Mouse (Mus musculus): ENCODE measurements around the gene Kctd6.
"Not testable (repeated sequence)": the region's sequence is repeated elsewhere in the genome, so short reads cannot be mapped to it uniquely, and the experiment has no call there.

Kctd6 gene

GRCm38 (mm10) chr14:8250141-8250871 is 36.4 kb downstream of the Kctd6 start:
- no peak for DNase-seq (ENCODE audit: low spot score in 2 of 2)

GRCm38 (mm10) chr14:8251330-8251885 is 37.5 kb downstream of the Kctd6 start:
- no peak for DNase-seq (ENCODE audit: low spot score in 2 of 2)

GRCm38 (mm10) chr14:8255076-8255729 is 41.3 kb downstream of the Kctd6 start:
- peak; percentile 60 to 77 for DNase-seq (ENCODE audit: low spot score in 2 of 2)

- DNase-seq (ENCODE audit: low spot score in 2 of 2), result no peak
Measured at GRCm38 (mm10) chr14:8256072-8256471, 42.1 kb downstream of the Kctd6 start.

GRCm38 (mm10) chr14:8256881-8257280 is 42.9 kb downstream of the Kctd6 start:
- DNase-seq (ENCODE audit: low spot score in 2 of 2), result no peak

GRCm38 (mm10) chr14:8257521-8258334 is 43.8 kb downstream of the Kctd6 start:
- DNase-seq (ENCODE audit: low spot score in 2 of 2), result no peak

- DNase-seq (ENCODE audit: low spot score in 2 of 2), result no peak
Measured at GRCm38 (mm10) chr14:8258335-8258627, 44.3 kb downstream of the Kctd6 start.

GRCm38 (mm10) chr14:8258752-8259151 is 44.8 kb downstream of the Kctd6 start:
- DNase-seq (ENCODE audit: low spot score in 2 of 2), result no peak

GRCm38 (mm10) chr14:8259166-8259565 is 45.2 kb downstream of the Kctd6 start, which contains the start of gene Acox2:
Gene Acox2 (minus strand): TSS chr14:8259353.
- DNase-seq (ENCODE audit: low spot score in 2 of 2), result no peak

GRCm38 (mm10) chr14:8260214-8260613 is 46.3 kb downstream of the Kctd6 start:
- DNase-seq (ENCODE audit: low spot score in 2 of 2), result no peak

GRCm38 (mm10) chr14:8262242-8262641 is 48.3 kb downstream of the Kctd6 start:
- no peak for DNase-seq (ENCODE audit: low spot score in 2 of 2)

GRCm38 (mm10) chr14:8264378-8264777 is 50.4 kb downstream of the Kctd6 start:
- no peak for DNase-seq (ENCODE audit: low spot score in 2 of 2)

GRCm38 (mm10) chr14:8271281-8271680 is 57.3 kb downstream of the Kctd6 start:
- not testable (repeated sequence) for DNase-seq (ENCODE audit: low spot score in 2 of 2)

Data from thymus, postnatal 10 days (tissue).